Mouse (Mus musculus): ENCODE data around the gene Slc7a7.
A peak's percentile ranks its signal among the peaks of the same experiment; 100 is the strongest.

The Slc7a7 gene

GRCm38 (mm10) chr14:54412629-54413170, 4.9 kb downstream of the Slc7a7 start:
- peak in 1 of 2 experiments; percentile 55 for DNase-seq (ENCODE audit: low spot score in 2 of 2)

DNA sequence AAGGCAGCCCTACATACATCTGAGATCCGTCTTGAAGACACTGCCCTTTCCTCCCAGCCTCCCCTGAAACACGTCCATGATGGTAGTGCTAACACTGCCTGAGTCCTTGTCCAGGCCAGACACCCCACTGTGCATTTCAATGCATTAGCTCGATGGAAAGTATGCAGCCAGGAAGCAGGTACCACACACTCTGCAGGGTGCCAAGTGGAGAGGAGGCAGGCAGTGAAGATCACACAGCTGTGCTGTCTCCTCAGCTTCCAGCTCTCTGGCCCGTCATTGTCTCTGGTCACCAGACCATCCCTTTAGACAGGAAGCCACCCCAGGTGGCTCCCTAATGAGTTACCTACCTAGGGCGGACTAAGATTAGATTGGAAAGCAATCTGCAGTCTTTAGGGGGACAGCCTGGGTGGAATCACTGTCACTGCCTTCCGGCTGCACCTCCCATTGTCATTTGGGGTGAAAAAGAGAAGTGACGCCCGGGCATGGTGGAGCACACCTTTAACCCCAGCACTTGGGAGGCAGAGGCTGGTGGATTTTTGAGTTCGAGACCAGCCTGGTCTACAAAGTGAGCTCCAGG, 5.5 kb downstream of the Slc7a7 start:
- no peak for DNase-seq (ENCODE audit: low spot score in 2 of 2)

- peak in 1 of 2 experiments; percentile 23 for DNase-seq (ENCODE audit: low spot score in 2 of 2)
Observed at GRCm38 (mm10) chr14:54409980-54410810, 7.4 kb downstream of the Slc7a7 start.

DNA sequence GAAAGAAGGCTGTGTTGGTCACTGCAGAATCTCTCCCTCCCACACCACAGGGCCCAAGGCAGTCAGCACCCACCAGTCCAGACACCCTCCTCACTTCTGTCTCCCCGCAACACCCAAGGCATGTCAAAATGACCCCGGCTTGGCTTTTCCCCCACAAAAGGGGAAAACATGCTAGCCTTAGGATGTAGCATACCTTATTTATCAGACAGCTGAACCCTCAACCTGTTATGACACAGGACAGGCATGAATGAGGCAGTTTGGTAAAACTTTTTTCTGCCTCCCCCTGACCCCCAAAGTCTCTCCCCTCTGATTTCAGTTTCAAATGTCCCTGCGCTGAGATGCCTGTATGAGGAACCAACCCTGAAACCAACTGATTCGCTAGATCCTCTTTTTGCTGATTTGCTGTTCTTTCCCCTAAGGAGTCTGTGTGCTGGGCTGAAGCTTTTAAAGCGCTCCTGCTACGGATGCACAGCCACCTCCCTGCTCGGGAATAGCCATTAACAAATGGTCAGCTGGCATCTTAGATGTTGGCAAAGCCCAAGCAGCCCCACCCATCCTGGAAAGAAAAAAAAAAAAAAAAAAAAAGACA, 8.4 kb downstream of the Slc7a7 start:
- no peak for DNase-seq (ENCODE audit: low spot score in 2 of 2)

GRCm38 (mm10) chr14:54408336-54409056, 9.1 kb downstream of the Slc7a7 start:
- no peak for DNase-seq (ENCODE audit: low spot score in 2 of 2)

DNA sequence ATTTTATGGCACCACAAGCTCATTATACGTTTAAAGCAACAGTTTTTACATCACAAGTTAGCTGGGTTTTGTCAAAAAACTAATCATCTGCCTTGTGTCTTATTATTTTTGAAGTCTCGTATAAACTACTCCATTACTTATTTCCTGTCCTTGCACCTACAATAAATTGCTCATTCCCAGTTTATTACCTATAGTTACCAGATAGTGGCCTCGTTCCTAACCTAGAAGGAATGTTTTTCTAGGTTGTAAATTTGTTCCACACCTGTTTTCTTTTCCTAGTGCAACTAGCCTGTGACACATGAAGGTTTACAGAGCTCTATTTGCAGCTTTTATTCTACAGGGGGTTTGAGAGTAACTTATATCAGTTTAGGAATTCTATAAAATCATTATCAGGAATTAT, 15.9 kb downstream of the Slc7a7 start:
- DNase-seq (ENCODE audit: low spot score in 2 of 2), result no peak

GRCm38 (mm10) chr14:54398921-54399382, 18.6 kb downstream of the Slc7a7 start:
- no peak for DNase-seq (ENCODE audit: low spot score in 2 of 2)

GRCm38 (mm10) chr14:54398528-54398916, 19.1 kb downstream of the Slc7a7 start:
- no peak for DNase-seq (ENCODE audit: low spot score in 2 of 2)

DNA sequence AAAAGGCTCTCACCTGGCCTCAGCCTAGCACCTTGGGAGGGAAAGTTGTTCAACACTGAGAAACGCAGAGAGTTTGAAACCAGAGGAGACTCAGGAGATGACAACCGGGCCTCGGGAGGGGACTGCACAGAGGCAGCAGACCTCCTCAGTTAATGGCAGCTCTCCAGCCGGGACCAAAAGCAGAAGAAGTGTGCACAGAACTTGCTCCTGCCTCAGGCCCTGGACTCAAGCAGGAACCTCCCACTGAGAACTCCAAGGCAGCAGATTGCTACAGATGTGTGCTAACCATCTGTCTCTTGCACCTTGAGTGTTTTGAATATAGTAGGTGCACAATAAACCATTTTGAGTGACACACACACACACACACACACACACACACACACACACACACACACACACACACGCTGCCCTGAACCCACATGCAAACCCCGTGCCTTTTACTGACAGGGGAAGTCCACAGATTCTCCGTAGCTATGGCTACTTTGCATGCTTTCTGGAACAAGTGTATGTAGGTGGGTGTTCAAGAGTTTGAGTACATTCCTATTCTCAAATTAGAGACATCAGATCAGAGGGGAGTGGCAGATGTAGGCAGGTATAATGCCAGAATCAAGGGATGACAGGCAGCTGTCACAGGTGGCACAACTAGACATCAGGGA, 19.6 kb downstream of the Slc7a7 start:
- DNase-seq (ENCODE audit: low spot score in 2 of 2), result no peak

GRCm38 (mm10) chr14:54396685-54397084, 20.9 kb downstream of the Slc7a7 start:
- DNase-seq (ENCODE audit: low spot score in 2 of 2), result no peak

DNA sequence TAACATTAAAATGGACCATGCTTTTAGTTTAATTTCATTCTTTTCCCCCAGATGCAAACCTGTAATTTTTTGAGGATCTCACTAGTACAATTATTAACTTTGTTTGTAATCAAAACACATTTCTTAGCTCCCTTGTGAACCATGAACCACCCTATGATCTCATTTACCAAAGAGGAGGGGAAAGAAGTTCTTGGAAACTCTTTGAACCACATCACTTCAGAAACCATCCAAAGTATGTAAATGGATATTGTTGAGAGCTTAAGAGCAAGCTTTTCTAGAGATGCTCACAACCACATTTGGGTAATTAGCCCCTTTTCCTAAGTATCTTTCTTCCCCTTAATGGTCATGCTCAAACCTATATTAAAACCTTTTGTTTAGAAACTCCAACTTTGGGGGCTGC, 23.3 kb downstream of the Slc7a7 start:
- DNase-seq (ENCODE audit: low spot score in 2 of 2), result no peak

DNA sequence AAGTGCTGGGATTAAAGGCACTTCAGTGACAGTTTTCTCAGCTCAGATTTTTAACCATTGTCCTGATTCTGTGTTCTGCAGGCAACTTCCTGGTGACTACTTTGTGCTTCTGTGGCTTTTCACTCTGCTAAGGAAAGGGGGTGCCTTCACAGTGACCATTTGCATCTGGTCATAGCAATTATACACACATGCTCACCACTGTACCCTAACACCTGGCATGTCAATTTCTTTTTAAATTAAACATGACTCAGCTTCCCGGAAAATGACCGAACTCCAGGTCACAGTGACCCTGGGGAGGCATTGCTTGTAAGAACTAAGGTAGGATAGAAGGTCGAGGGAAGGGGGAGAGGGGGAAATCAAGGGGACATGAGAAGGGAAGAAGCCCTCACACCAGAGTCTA, 23.8 kb downstream of the Slc7a7 start:
- no peak for DNase-seq (ENCODE audit: low spot score in 2 of 2)

GRCm38 (mm10) chr14:54390843-54391242, 26.7 kb downstream of the Slc7a7 start:
- DNase-seq (ENCODE audit: low spot score in 2 of 2), result no peak

DNA sequence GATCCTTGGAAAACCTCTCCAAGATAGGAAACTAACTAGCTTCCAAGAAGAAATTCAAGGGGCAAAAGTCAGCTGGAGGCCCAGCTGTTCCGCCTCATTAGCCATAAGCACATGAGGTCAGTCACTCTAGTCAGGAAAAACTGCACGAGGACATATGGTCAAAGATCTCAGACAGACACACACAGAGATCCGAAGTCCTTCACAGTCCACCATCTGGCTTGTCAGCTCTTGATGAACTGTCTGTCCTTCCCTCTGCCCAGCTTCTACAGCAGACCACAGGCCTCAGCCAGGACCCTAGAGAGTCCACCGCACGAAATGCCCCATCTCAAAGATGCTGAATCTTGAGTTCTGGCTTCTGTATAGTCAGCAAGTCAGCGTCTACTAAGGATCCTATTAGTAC, 30.0 kb downstream of the Slc7a7 start:
- no peak for DNase-seq (ENCODE audit: low spot score in 2 of 2)

GRCm38 (mm10) chr14:54385968-54386618, 31.5 kb downstream of the Slc7a7 start:
- DNase-seq (ENCODE audit: low spot score in 2 of 2), result no peak

DNA sequence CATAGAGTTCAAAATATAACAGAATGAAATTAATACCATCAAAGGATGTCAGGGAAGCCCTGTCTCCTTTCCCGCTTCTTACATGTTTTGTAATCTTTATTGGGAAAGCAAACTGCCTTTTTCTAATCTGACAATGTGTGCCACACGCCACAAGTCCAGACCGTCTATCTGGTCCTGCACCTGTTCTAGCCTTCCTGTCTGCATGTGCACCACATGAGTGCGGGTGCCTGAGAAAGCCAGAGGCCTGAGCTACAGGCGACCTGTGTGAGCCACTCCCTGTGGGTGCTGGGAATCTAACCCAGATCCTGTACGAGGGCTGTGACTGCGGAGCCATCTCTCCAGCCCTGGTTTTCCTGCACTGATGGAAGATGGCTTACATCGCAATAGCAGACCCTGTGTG, 33.2 kb downstream of the Slc7a7 start:
- DNase-seq (ENCODE audit: low spot score in 2 of 2), result no peak

GRCm38 (mm10) chr14:54383355-54383771, 34.2 kb downstream of the Slc7a7 start:
- no peak for DNase-seq (ENCODE audit: low spot score in 2 of 2)

GRCm38 (mm10) chr14:54382641-54383040, 34.9 kb downstream of the Slc7a7 start:
- no peak for DNase-seq (ENCODE audit: low spot score in 2 of 2)

- DNase-seq (ENCODE audit: low spot score in 2 of 2), result no peak
Observed at GRCm38 (mm10) chr14:54381816-54382215, 35.8 kb downstream of the Slc7a7 start.

DNA sequence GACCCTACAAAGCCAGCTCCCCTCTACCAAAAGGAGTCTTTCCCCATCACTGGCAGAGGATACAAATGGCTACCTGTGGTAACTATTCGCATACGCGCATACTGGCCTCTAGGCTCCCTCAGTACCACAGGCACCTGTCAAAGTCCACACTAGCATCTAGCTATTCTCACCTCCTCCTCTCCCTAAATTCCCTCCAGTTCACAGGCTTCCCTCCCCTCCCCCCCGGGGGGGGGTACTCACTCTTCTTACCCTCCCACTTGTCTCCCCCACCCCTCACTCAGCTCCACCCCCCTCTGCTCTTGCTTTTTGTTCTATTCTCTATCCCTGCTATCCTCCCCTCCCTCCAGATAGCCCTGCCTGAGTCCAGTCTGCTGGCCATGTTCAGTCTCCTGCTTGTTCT, 37.0 kb downstream of the Slc7a7 start:
- DNase-seq (ENCODE audit: low spot score in 2 of 2), result no peak

DNA sequence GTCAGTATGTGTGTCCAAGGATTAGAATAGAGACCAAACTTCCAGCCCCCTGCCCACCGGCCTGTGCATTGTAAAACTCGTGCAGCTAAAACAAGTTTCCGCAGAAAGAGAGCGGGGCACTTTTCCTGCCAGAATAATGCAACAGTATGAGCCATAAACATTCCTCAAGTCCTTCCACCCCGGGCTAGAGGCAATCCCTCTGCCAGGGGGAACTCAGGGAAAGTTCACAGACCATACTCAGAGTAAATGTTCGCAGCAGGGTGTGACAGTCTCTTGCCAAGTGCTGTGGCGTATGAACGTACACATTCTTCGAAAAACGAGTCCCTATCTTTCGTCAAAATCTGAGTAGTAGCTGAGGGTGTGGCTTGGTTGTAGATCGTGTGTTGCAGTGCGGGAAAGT, 38.0 kb downstream of the Slc7a7 start:
- no peak for DNase-seq (ENCODE audit: low spot score in 2 of 2)
